Mouse (Mus musculus): ENCODE data around the gene Ccdc47. TPM values are rescaled to one million over a fixed set of nuclear protein-coding genes. Genes with fewer than 3 reads are reported as not detected.
"Not testable (repeated sequence)": the region's sequence is repeated elsewhere in the genome, so short reads cannot be mapped to it uniquely, and the experiment has no call there.

The Ccdc47 gene
- total and polyA plus RNA-seq, 2 experiments from 2014 or later: 23.6 to 89.8 TPM

- Histone ChIP-seq H3K4me3 (ENCODE audit: low read depth, low read length) (no peak overlapping the region), H3K27me3 (ENCODE audit: control insufficient read depth, insufficient read depth, low read length) (no peaks in the 10 kb centered on the region), H3K36me3 (replicated peaks; ENCODE audit: control insufficient read depth, insufficient read depth, low read length) (peaks cover 24% of the 10 kb centered on the region), H3K4me1 (ENCODE audit: control insufficient read depth, insufficient read depth) (peaks cover 34% of the 10 kb centered on the region), H3K4me2 (ENCODE audit: low read depth, low read length) (peak overlapping the region; percentile 77), H3K27ac (ENCODE audit: low read depth) (no peak overlapping the region), H3K9me3 (replicated peaks; ENCODE audit: control insufficient read depth, low read length) (no peaks in the 10 kb centered on the region), H3K9ac (replicated peaks; ENCODE audit: low read depth, low read length) (peak overlapping the region; percentile 84; the same call in 1 of the 2 replicates)
- DNase-seq (ENCODE audit: low spot score) (no peak), ATAC-seq (ENCODE audit: insufficient read depth, low read depth) (no peak)
- WGBS: 82% methylated on average over 5 of the region's 5 CpGs
- TF ChIP-seq CTCF (IDR thresholded peaks at IDR 0.05; ENCODE audit: low read depth) (no peak), EP300 (IDR thresholded peaks at IDR 0.05; ENCODE audit: low read depth) (no peak)
Observed at GRCm38 (mm10) chr11:106214856-106215255, 1.3 kb downstream of the Ccdc47 start.

GRCm38 (mm10) chr11:106212771-106213170, 3.4 kb downstream of the Ccdc47 start:
- Histone ChIP-seq H3K9ac (replicated peaks; ENCODE audit: low read depth, low read length) (no peak overlapping the region), H3K27ac (ENCODE audit: low read depth) (no peak overlapping the region), H3K27me3 (ENCODE audit: control insufficient read depth, insufficient read depth, low read length) (no peaks in the 10 kb centered on the region), H3K4me3 (ENCODE audit: low read depth, low read length) (no peak overlapping the region), H3K36me3 (replicated peaks; ENCODE audit: control insufficient read depth, insufficient read depth, low read length) (peaks cover 43% of the 10 kb centered on the region), H3K4me1 (ENCODE audit: control insufficient read depth, insufficient read depth) (peaks cover 24% of the 10 kb centered on the region), H3K4me2 (ENCODE audit: low read depth, low read length) (no peak overlapping the region), H3K9me3 (replicated peaks; ENCODE audit: control insufficient read depth, low read length) (no peaks in the 10 kb centered on the region)
- WGBS: 71% methylated on average over 8 of the region's 8 CpGs
- TF ChIP-seq EP300 (IDR thresholded peaks at IDR 0.05; ENCODE audit: low read depth): no peak
- TF ChIP-seq CTCF (IDR thresholded peaks at IDR 0.05; ENCODE audit: low read depth): no peak
- DNase-seq (ENCODE audit: low spot score): no peak
- no peak for ATAC-seq (ENCODE audit: insufficient read depth, low read depth)

GRCm38 (mm10) chr11:106202123-106202465, 14.1 kb downstream of the Ccdc47 start, which contains the start of gene Strada:
Gene Strada, minus strand, starts transcription at chr11:106202168.
- peaks cover 88% of the 10 kb centered on the region for H3K36me3 ChIP-seq (replicated peaks; ENCODE audit: control insufficient read depth, insufficient read depth, low read length)
- no peaks in the 10 kb centered on the region for H3K9me3 ChIP-seq (replicated peaks; ENCODE audit: control insufficient read depth, low read length)
- H3K4me1 ChIP-seq (ENCODE audit: control insufficient read depth, insufficient read depth): no peaks in the 10 kb centered on the region
- no peaks in the 10 kb centered on the region for H3K27me3 ChIP-seq (ENCODE audit: control insufficient read depth, insufficient read depth, low read length)
- no peak within 1 kb of the TSS for H3K4me2 ChIP-seq (ENCODE audit: low read depth, low read length)
- H3K9ac ChIP-seq (replicated peaks; ENCODE audit: low read depth, low read length): no peak within 1 kb of the TSS
- no peak for TF ChIP-seq EP300 (IDR thresholded peaks at IDR 0.05; ENCODE audit: low read depth)
- TF ChIP-seq CTCF (IDR thresholded peaks at IDR 0.05; ENCODE audit: low read depth): no peak
- WGBS: 68% methylated on average over 5 of the region's 5 CpGs
- ATAC-seq (ENCODE audit: insufficient read depth, low read depth): no peak
- no peak within 1 kb of the TSS; the same call in 1 of the 2 replicates for H3K27ac ChIP-seq (ENCODE audit: low read depth)
- no peak for DNase-seq (ENCODE audit: low spot score)
- H3K4me3 ChIP-seq (ENCODE audit: low read depth, low read length): no peak within 1 kb of the TSS

- H3K4me1 ChIP-seq (ENCODE audit: control insufficient read depth, insufficient read depth): no peaks in the 10 kb centered on the region
- H3K4me3 ChIP-seq (ENCODE audit: low read depth, low read length): no peak overlapping the region
- 87% methylated on average over 19 of the region's 19 CpGs for WGBS
- H3K36me3 ChIP-seq (replicated peaks; ENCODE audit: control insufficient read depth, insufficient read depth, low read length): peaks cover 88% of the 10 kb centered on the region
- TF ChIP-seq EP300 (IDR thresholded peaks at IDR 0.05; ENCODE audit: low read depth): no peak
- TF ChIP-seq CTCF (IDR thresholded peaks at IDR 0.05; ENCODE audit: low read depth): no peak
- H3K9ac ChIP-seq (replicated peaks; ENCODE audit: low read depth, low read length): no peak overlapping the region
- ATAC-seq (ENCODE audit: insufficient read depth, low read depth) (no peak), DNase-seq (ENCODE audit: low spot score) (no peak)
- H3K9me3 ChIP-seq (replicated peaks; ENCODE audit: control insufficient read depth, low read length): no peaks in the 10 kb centered on the region
- H3K27ac ChIP-seq (ENCODE audit: low read depth): no peak overlapping the region; the same call in 1 of the 2 replicates
- H3K27me3 ChIP-seq (ENCODE audit: control insufficient read depth, insufficient read depth, low read length): no peaks in the 10 kb centered on the region
- H3K4me2 ChIP-seq (ENCODE audit: low read depth, low read length): no peak overlapping the region
Observed at GRCm38 (mm10) chr11:106201337-106202122, 14.6 kb downstream of the Ccdc47 start.

GRCm38 (mm10) chr11:106200756-106201155, 15.4 kb downstream of the Ccdc47 start:
- Histone ChIP-seq H3K4me1 (ENCODE audit: control insufficient read depth, insufficient read depth) (no peaks in the 10 kb centered on the region), H3K9ac (replicated peaks; ENCODE audit: low read depth, low read length) (no peak overlapping the region), H3K9me3 (replicated peaks; ENCODE audit: control insufficient read depth, low read length) (no peaks in the 10 kb centered on the region), H3K27me3 (ENCODE audit: control insufficient read depth, insufficient read depth, low read length) (no peaks in the 10 kb centered on the region), H3K4me3 (ENCODE audit: low read depth, low read length) (no peak overlapping the region), H3K4me2 (ENCODE audit: low read depth, low read length) (no peak overlapping the region), H3K36me3 (replicated peaks; ENCODE audit: control insufficient read depth, insufficient read depth, low read length) (peaks cover 83% of the 10 kb centered on the region), H3K27ac (ENCODE audit: low read depth) (no peak overlapping the region)
- TF ChIP-seq EP300 (IDR thresholded peaks at IDR 0.05; ENCODE audit: low read depth): no peak
- TF ChIP-seq CTCF (IDR thresholded peaks at IDR 0.05; ENCODE audit: low read depth): no peak
- ATAC-seq (ENCODE audit: insufficient read depth, low read depth) (no peak), DNase-seq (ENCODE audit: low spot score) (no peak)
- WGBS: 54% methylated on average over 6 of the region's 6 CpGs

GRCm38 (mm10) chr11:106199997-106200396, 16.1 kb downstream of the Ccdc47 start:
- not testable (repeated sequence) for H3K4me1 ChIP-seq (ENCODE audit: control insufficient read depth, insufficient read depth); H3K27ac ChIP-seq (ENCODE audit: low read depth); DNase-seq (ENCODE audit: low spot score); H3K9ac ChIP-seq (replicated peaks; ENCODE audit: low read depth, low read length); H3K9me3 ChIP-seq (replicated peaks; ENCODE audit: control insufficient read depth, low read length); H3K4me3 ChIP-seq (ENCODE audit: low read depth, low read length); H3K27me3 ChIP-seq (ENCODE audit: control insufficient read depth, insufficient read depth, low read length); H3K4me2 ChIP-seq (ENCODE audit: low read depth, low read length); ATAC-seq (ENCODE audit: insufficient read depth, low read depth)
- H3K36me3 ChIP-seq (replicated peaks; ENCODE audit: control insufficient read depth, insufficient read depth, low read length): peaks cover 75% of the 10 kb centered on the region
- WGBS: 88% methylated on average over 7 of the region's 7 CpGs

Measured in heart, postnatal 0 days (tissue).